Comparison of ENCODE assay signal across 14 mouse cellular contexts in the genomic region with DNA sequence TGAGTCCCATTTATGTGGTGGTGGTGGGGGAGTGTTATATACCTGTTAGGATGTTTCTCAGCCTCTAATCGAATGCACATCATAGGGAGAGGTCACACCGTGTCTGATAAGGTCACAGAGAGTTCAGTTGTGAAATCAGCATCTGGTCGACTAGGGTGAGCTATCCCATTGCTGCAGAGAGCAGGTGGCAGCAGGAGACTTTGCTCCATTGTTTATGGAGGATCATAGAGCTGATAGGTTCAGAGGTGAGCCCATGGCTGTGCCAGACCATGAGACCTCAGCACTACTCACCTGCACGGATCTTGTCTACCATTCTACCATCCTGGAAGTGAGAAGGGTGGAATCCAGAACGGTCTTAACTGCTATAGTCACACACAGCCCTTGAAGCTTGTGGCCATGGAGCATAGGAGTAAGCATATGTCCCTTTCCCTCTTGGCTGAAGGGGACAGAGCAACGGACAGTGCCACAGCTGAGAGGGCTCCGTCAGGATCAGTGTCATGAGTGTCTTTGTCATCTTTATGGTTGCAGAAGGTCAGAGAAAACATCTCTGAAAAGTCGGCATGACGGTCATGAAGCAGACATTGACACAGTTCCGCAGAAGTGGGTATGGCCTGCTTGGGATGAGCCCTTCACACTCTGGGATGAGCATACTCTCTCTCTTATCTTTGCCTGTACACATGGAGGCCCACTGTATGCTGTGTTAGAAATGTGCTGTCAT. TPM values are rescaled to one million over a fixed set of nuclear protein-coding genes. Genes with fewer than 3 reads are reported as not detected.
DNase-seq lines count a peak whose midpoint lies in the region; ATAC-seq and TF ChIP-seq lines count a peak whose summit lies in the region.
"Had no signal": no experiment of that assay in that cellular context is flagged by ENCODE, and none has a peak within 500 bp of the region (broad histone marks: within the 10 kb centered on the region; RNA-seq: fewer than 3 reads in every experiment).

No protein-coding gene starts in this region.

- no peak for TF ChIP-seq CTCF in CH12.LX (conservative IDR thresholded peaks at IDR 0.05 in 1 of 2, IDR thresholded peaks at IDR 0.05 in 1 of 2; ENCODE audit: low read depth in 2 of 2, low read length in 2 of 2)

- no peak overlapping the region for H3K27ac ChIP-seq in hindbrain, embryonic 11.5 days (ENCODE audit: low read depth, low read length)
- H3K27ac ChIP-seq in hindbrain, embryonic 10.5 days, result no peak overlapping the region
- no peak overlapping the region for H3K27ac ChIP-seq in CH12.LX (ENCODE audit: insufficient read depth, low read depth)
- H3K27ac ChIP-seq in embryonic facial prominence, embryonic 13.5 days, result no peak overlapping the region
- H3K27ac ChIP-seq in liver, embryonic 12.5 days, result no peak overlapping the region
- H3K27ac ChIP-seq: left cerebral cortex, adult 2 months had no signal

- H3K4me2 ChIP-seq in hindbrain, embryonic 11.5 days (replicated peaks; ENCODE audit: low read depth, low read length), result no peak overlapping the region
- peak overlapping the region; percentile 14; the same call in 1 of the 2 replicates for H3K4me2 ChIP-seq in CH12.LX (ENCODE audit: insufficient read depth, low read depth, poor library complexity, severe bottlenecking)
- H3K4me2 ChIP-seq in embryonic facial prominence, embryonic 13.5 days, result no peak overlapping the region
- H3K4me2 ChIP-seq in liver, embryonic 12.5 days, result no peak overlapping the region

- no peak for DNase-seq in hindbrain, embryonic 11.5 days (ENCODE audit: low spot score)
- DNase-seq in hindbrain, embryonic 10.5 days (ENCODE audit: low spot score), result no peak
- no peak for DNase-seq in CH12.LX (ENCODE audit: extremely low read depth)
- no peak for DNase-seq in embryo, embryonic 10.5 days (ENCODE audit: low spot score)
- no peak for DNase-seq in thymus, postnatal 25 days
- no peak for DNase-seq in spleen, postnatal 14 days (ENCODE audit: low spot score in 2 of 2)
- DNase-seq: adrenal gland, adult 8-10 months; cerebellum, adult 2 months had no signal

- no peak for TF ChIP-seq POLR2A in CH12.LX (IDR thresholded peaks at IDR 0.05; ENCODE audit: low read depth, low read length)

- H3K4me3 ChIP-seq in hindbrain, embryonic 11.5 days (ENCODE audit: low read depth, low read length), result no peak overlapping the region
- no peak overlapping the region for H3K4me3 ChIP-seq in hindbrain, embryonic 10.5 days
- no peak overlapping the region for H3K4me3 ChIP-seq in CH12.LX (replicated peaks in 1 of 3; ENCODE audit: low read depth in 2 of 3, low read length in 2 of 3, poor library complexity in 1 of 3)
- H3K4me3 ChIP-seq in embryonic facial prominence, embryonic 13.5 days, result no peak overlapping the region
- H3K4me3 ChIP-seq in liver, embryonic 12.5 days, result no peak overlapping the region
- H3K4me3 ChIP-seq: left cerebral cortex, adult 2 months had no signal

- peak; percentile 20; the same call in 1 of the 2 replicates for ATAC-seq in hindbrain, embryonic 11.5 days (ENCODE audit: low FRiP score)
- peak; percentile 26 for ATAC-seq in embryonic facial prominence, embryonic 13.5 days (ENCODE audit: insufficient number of reproducible peaks, insufficient read depth, low FRiP score, low TSS enrichment, low read depth)
- peak; percentile 31 for ATAC-seq in liver, embryonic 12.5 days

- no peaks in the 10 kb centered on the region for H3K4me1 ChIP-seq in hindbrain, embryonic 11.5 days (replicated peaks; ENCODE audit: control insufficient read depth, insufficient read depth, low read length)
- no peaks in the 10 kb centered on the region for H3K4me1 ChIP-seq in hindbrain, embryonic 10.5 days (replicated peaks)
- peaks cover 13 to 22% of the 10 kb centered on the region in 2 experiments for H3K4me1 ChIP-seq in CH12.LX (ENCODE audit: control insufficient read depth in 1 of 2, insufficient read depth in 2 of 2)
- H3K4me1 ChIP-seq in embryonic facial prominence, embryonic 13.5 days, result no peaks in the 10 kb centered on the region
- H3K4me1 ChIP-seq in liver, embryonic 12.5 days, result peaks cover 7% of the 10 kb centered on the region; the same call in 1 of the 2 replicates

- no peak for TF ChIP-seq RAD21 in CH12.LX (IDR thresholded peaks at IDR 0.05; ENCODE audit: low read depth, low read length)

- no peaks in the 10 kb centered on the region for H3K27me3 ChIP-seq in hindbrain, embryonic 11.5 days (ENCODE audit: control insufficient read depth, insufficient read depth, low read length)
- no peaks in the 10 kb centered on the region for H3K27me3 ChIP-seq in hindbrain, embryonic 10.5 days (ENCODE audit: insufficient read depth, poor library complexity, severe bottlenecking)
- peaks cover 81% of the 10 kb centered on the region for H3K27me3 ChIP-seq in CH12.LX (replicated peaks)
- no peaks in the 10 kb centered on the region for H3K27me3 ChIP-seq in embryonic facial prominence, embryonic 13.5 days
- H3K27me3 ChIP-seq in liver, embryonic 12.5 days (replicated peaks), result no peaks in the 10 kb centered on the region

- WGBS in hindbrain, embryonic 11.5 days, result 63% methylated on average over 10 of the region's 10 CpGs
- 63% methylated on average over 10 of the region's 10 CpGs for WGBS in hindbrain, embryonic 10.5 days
- WGBS in embryonic facial prominence, embryonic 13.5 days, result 60% methylated on average over 10 of the region's 10 CpGs
- WGBS in liver, embryonic 12.5 days (ENCODE audit: insufficient replicate concordance), result 47% methylated on average over 10 of the region's 10 CpGs

- H3K79me2 ChIP-seq in CH12.LX (replicated peaks; ENCODE audit: control insufficient read depth, extremely low read depth, insufficient read depth, poor library complexity, severe bottlenecking), result no peaks in the 10 kb centered on the region

- peaks cover 60% of the 10 kb centered on the region for H3K9me3 ChIP-seq in hindbrain, embryonic 11.5 days (ENCODE audit: control insufficient read depth, low read length)
- peaks cover 88% of the 10 kb centered on the region for H3K9me3 ChIP-seq in hindbrain, embryonic 10.5 days
- H3K9me3 ChIP-seq in CH12.LX (replicated peaks; ENCODE audit: low read length), result peaks cover 26% of the 10 kb centered on the region
- peaks cover 54% of the 10 kb centered on the region for H3K9me3 ChIP-seq in embryonic facial prominence, embryonic 13.5 days
- H3K9me3 ChIP-seq in liver, embryonic 12.5 days (replicated peaks), result peaks cover 17% of the 10 kb centered on the region
- H3K9me3 ChIP-seq: G1E had no signal

- in situ Hi-C loops in CH12.LX (cut with MboI; ENCODE audit: low pct_ligation_motif_present, low pct_unique_long_range_greater_than_20kb, low sequenced_read_pairs), result loop anchor here (10.0 to 25.0 kb wide), 2 partner anchors 150 to 322 kb away; a partner anchor contains a TSS

- no peak overlapping the region for H3K9ac ChIP-seq in hindbrain, embryonic 11.5 days (ENCODE audit: low read depth, low read length)
- H3K9ac ChIP-seq in CH12.LX (ENCODE audit: insufficient read depth, low read depth), result no peak overlapping the region
- no peak overlapping the region for H3K9ac ChIP-seq in embryonic facial prominence, embryonic 13.5 days
- H3K9ac ChIP-seq in liver, embryonic 12.5 days, result no peak overlapping the region

- TF ChIP-seq EP300 in CH12.LX (IDR thresholded peaks at IDR 0.05; ENCODE audit: low read length), result no peak

- dilution Hi-C loops in CH12.LX (cut with MboI; ENCODE audit: extremely low pct_ligation_motif_present, extremely low pct_unique_long_range_greater_than_20kb, low sequenced_read_pairs), result no loop called here

- no peaks in the 10 kb centered on the region for H3K36me3 ChIP-seq in hindbrain, embryonic 11.5 days (ENCODE audit: control insufficient read depth, insufficient read depth, low read length)
- no peaks in the 10 kb centered on the region for H3K36me3 ChIP-seq in hindbrain, embryonic 10.5 days
- H3K36me3 ChIP-seq in CH12.LX (replicated peaks in 1 of 2; ENCODE audit: control insufficient read depth in 1 of 2, insufficient read depth in 1 of 2, low read length in 1 of 2), result no peaks in the 10 kb centered on the region
- H3K36me3 ChIP-seq in embryonic facial prominence, embryonic 13.5 days, result no peaks in the 10 kb centered on the region
- no peaks in the 10 kb centered on the region for H3K36me3 ChIP-seq in liver, embryonic 12.5 days
- H3K36me3 ChIP-seq: G1E had no signal

TF ChIP-seq in CH12.LX, 34 proteins besides CTCF, POLR2A, EP300 and RAD21 (continues in another document):
- TF ChIP-seq USF1 (IDR thresholded peaks at IDR 0.05; ENCODE audit: low read depth, low read length) (no peak), ZKSCAN1 (IDR thresholded peaks at IDR 0.05; ENCODE audit: borderline replicate concordance, low read depth, low read length) (no peak), BHLHE40 (IDR thresholded peaks at IDR 0.05; ENCODE audit: low read depth, low read length) (no peak), NRF1 (IDR thresholded peaks at IDR 0.05; ENCODE audit: low read depth, low read length) (peak; percentile 33; the same call in 1 of the 2 replicates)

RNA-seq across cellular contexts. Expression of a gene that starts 6.9 kb away (rescaled TPM):
- polyA plus RNA-seq in hindbrain, embryonic 11.5 days (2014; fragmentation: Nextera tagmentation; extraction: Ambion mirVana), result not detected in 2 replicates
- not detected in 2 replicates for polyA plus RNA-seq in hindbrain, embryonic 10.5 days (2016; fragmentation: Nextera tagmentation; extraction: Ambion mirVana)
- not detected in 2 replicates for total RNA-seq in CH12.LX (2012; rRNA removed)
- not detected in 2 replicates for total RNA-seq in CH12.LX (2014; rRNA removed)
- not detected in 2 replicates for polyA plus RNA-seq in CH12.LX (2012; ENCODE audit: insufficient read length, low read depth)
- polyA plus RNA-seq in embryonic facial prominence, embryonic 13.5 days (2015; fragmentation: Nextera tagmentation; extraction: Ambion mirVana), result not detected in 2 replicates
- polyA plus RNA-seq in liver, embryonic 12.5 days (2016; fragmentation: Nextera tagmentation; extraction: Ambion mirVana), result not detected in 2 replicates
- total RNA-seq: adrenal gland, adult 8-10 months; G1E had no signal
- polyA plus RNA-seq: G1E; intestine, embryonic 14.5 days; urinary bladder, adult 2 months had no signal

RNA-seq across cellular contexts. Expression of a gene that starts 7.0 kb away (rescaled TPM):
- 126 and 136 TPM in 2 replicates for polyA plus RNA-seq in hindbrain, embryonic 11.5 days (2014; fragmentation: Nextera tagmentation; extraction: Ambion mirVana)
- 169 and 205 TPM in 2 replicates for polyA plus RNA-seq in hindbrain, embryonic 10.5 days (2016; fragmentation: Nextera tagmentation; extraction: Ambion mirVana)
- total RNA-seq in CH12.LX (2012; rRNA removed) (65.2 and 69.8 TPM in 2 replicates), CH12.LX (2014; rRNA removed) (74.1 and 80.8 TPM in 2 replicates)
- polyA plus RNA-seq in CH12.LX (2012; ENCODE audit: insufficient read length, low read depth), result 64.8 and 67.6 TPM in 2 replicates
- polyA plus RNA-seq in embryonic facial prominence, embryonic 13.5 days (2015; fragmentation: Nextera tagmentation; extraction: Ambion mirVana), result 198 and 204 TPM in 2 replicates
- 104 and 106 TPM in 2 replicates for polyA plus RNA-seq in liver, embryonic 12.5 days (2016; fragmentation: Nextera tagmentation; extraction: Ambion mirVana)

RNA-seq across cellular contexts. Expression of a gene that starts 57.6 kb away (rescaled TPM):
- 1.3 and 1.7 TPM in 2 replicates for polyA plus RNA-seq in hindbrain, embryonic 11.5 days (2014; fragmentation: Nextera tagmentation; extraction: Ambion mirVana)
- 0.93 and 1.1 TPM in 2 replicates for polyA plus RNA-seq in hindbrain, embryonic 10.5 days (2016; fragmentation: Nextera tagmentation; extraction: Ambion mirVana)
- total RNA-seq in CH12.LX (2012; rRNA removed) (0.13 and 0.17 TPM in 2 replicates), CH12.LX (2014; rRNA removed) (not detected in 2 replicates)
- polyA plus RNA-seq in CH12.LX (2012; ENCODE audit: insufficient read length, low read depth), result 0.78 and 1.0 TPM in 2 replicates
- polyA plus RNA-seq in embryonic facial prominence, embryonic 13.5 days (2015; fragmentation: Nextera tagmentation; extraction: Ambion mirVana), result 1.1 and 1.2 TPM in 2 replicates
- polyA plus RNA-seq in liver, embryonic 12.5 days (2016; fragmentation: Nextera tagmentation; extraction: Ambion mirVana), result 0.46 and 0.61 TPM in 2 replicates
- polyA plus RNA-seq: G1E had no signal
